24 mouse cellular contexts compared by ENCODE assay signal in genomic region chr10:45328196-45329000, GRCm38 (mm10). TPM values are rescaled to one million over a fixed set of nuclear protein-coding genes. Genes with fewer than 3 reads are reported as not detected.
DNase-seq lines count a peak whose midpoint lies in the region; ATAC-seq and TF ChIP-seq lines count a peak whose summit lies in the region.
"Had no signal": no experiment of that assay in that cellular context is flagged by ENCODE, and none has a peak within 500 bp of the region (broad histone marks: within the 10 kb centered on the region; RNA-seq: fewer than 3 reads in every experiment).

No protein-coding gene starts in this region.

- DNase-seq in liver, postnatal 0 days, result no peak
- DNase-seq in right cerebral cortex, postnatal 25 days, result no peak
- DNase-seq: adrenal gland, adult 8-10 months; cerebellum, adult 9-10 months; cerebellum, postnatal 36 days; gastrocnemius, postnatal 25 days; heart, adult 11 months; kidney, postnatal 25 days; lung, postnatal 36 days; right cerebral cortex, postnatal 14 days; thymus, postnatal 14 days had no signal

- 71% methylated on average over 7 of the region's 7 CpGs for WGBS in hindbrain, embryonic 12.5 days
- WGBS in hindbrain, embryonic 16.5 days, result 64% methylated on average over 7 of the region's 7 CpGs
- 62% methylated on average over 7 of the region's 7 CpGs for WGBS in hindbrain, embryonic 13.5 days
- WGBS in midbrain, embryonic 15.5 days, result 62% methylated on average over 7 of the region's 7 CpGs
- 51% methylated on average over 7 of the region's 7 CpGs for WGBS in neural tube, embryonic 15.5 days
- WGBS in liver, postnatal 0 days (ENCODE audit: insufficient replicate concordance), result 76% methylated on average over 7 of the region's 7 CpGs

- no peak for TF ChIP-seq CTCF in liver, postnatal 0 days (IDR thresholded peaks at IDR 0.05; ENCODE audit: low read depth)

- H3K4me2 ChIP-seq in hindbrain, embryonic 12.5 days (replicated peaks), result no peak overlapping the region
- no peak overlapping the region for H3K4me2 ChIP-seq in hindbrain, embryonic 16.5 days (ENCODE audit: low read length)
- no peak overlapping the region for H3K4me2 ChIP-seq in hindbrain, embryonic 13.5 days
- no peak overlapping the region for H3K4me2 ChIP-seq in midbrain, embryonic 15.5 days
- no peak overlapping the region for H3K4me2 ChIP-seq in neural tube, embryonic 15.5 days
- no peak overlapping the region for H3K4me2 ChIP-seq in liver, postnatal 0 days (ENCODE audit: low read depth, low read length)
- H3K4me2 ChIP-seq: forebrain, embryonic 15.5 days; heart, embryonic 15.5 days; limb, embryonic 12.5 days; stomach, embryonic 15.5 days had no signal

- H3K36me3 ChIP-seq in hindbrain, embryonic 12.5 days, result no peaks in the 10 kb centered on the region
- no peaks in the 10 kb centered on the region for H3K36me3 ChIP-seq in hindbrain, embryonic 16.5 days (ENCODE audit: control insufficient read depth, insufficient read depth, low read length)
- no peaks in the 10 kb centered on the region for H3K36me3 ChIP-seq in hindbrain, embryonic 13.5 days
- no peaks in the 10 kb centered on the region for H3K36me3 ChIP-seq in midbrain, embryonic 15.5 days (replicated peaks)
- H3K36me3 ChIP-seq in neural tube, embryonic 15.5 days, result no peaks in the 10 kb centered on the region
- H3K36me3 ChIP-seq in liver, postnatal 0 days (replicated peaks; ENCODE audit: insufficient read depth, low read length), result no peaks in the 10 kb centered on the region
- H3K36me3 ChIP-seq: forebrain, embryonic 15.5 days; G1E; heart, embryonic 10.5 days; heart, embryonic 15.5 days; limb, embryonic 12.5 days; stomach, embryonic 15.5 days had no signal

- 0 out of 2 replicates have a peak, but pooled peaks have one; percentile 54 for ATAC-seq in hindbrain, embryonic 12.5 days (ENCODE audit: low FRiP score)
- ATAC-seq in hindbrain, embryonic 16.5 days, result no peak
- peak; percentile 76 for ATAC-seq in hindbrain, embryonic 13.5 days (ENCODE audit: low FRiP score)
- ATAC-seq in midbrain, embryonic 15.5 days (replicated peaks), result peak; percentile 83
- ATAC-seq in neural tube, embryonic 15.5 days (ENCODE audit: low FRiP score), result peak; percentile 85
- ATAC-seq in liver, postnatal 0 days, result no peak
- ATAC-seq: forebrain, embryonic 15.5 days; intestine, postnatal 0 days had no signal

- H3K27ac ChIP-seq in hindbrain, embryonic 12.5 days, result no peak overlapping the region
- H3K27ac ChIP-seq in hindbrain, embryonic 16.5 days (ENCODE audit: low read depth, low read length), result no peak overlapping the region
- H3K27ac ChIP-seq in hindbrain, embryonic 13.5 days, result no peak overlapping the region
- no peak overlapping the region for H3K27ac ChIP-seq in midbrain, embryonic 15.5 days
- H3K27ac ChIP-seq in neural tube, embryonic 15.5 days (replicated peaks), result no peak overlapping the region
- H3K27ac ChIP-seq in liver, postnatal 0 days (ENCODE audit: low read depth), result no peak overlapping the region
- H3K27ac ChIP-seq: forebrain, embryonic 15.5 days; heart, embryonic 10.5 days; heart, embryonic 15.5 days; limb, embryonic 12.5 days; stomach, embryonic 15.5 days had no signal

- H3K9me3 ChIP-seq in hindbrain, embryonic 12.5 days (replicated peaks), result no peaks in the 10 kb centered on the region
- no peaks in the 10 kb centered on the region for H3K9me3 ChIP-seq in hindbrain, embryonic 16.5 days (ENCODE audit: control insufficient read depth, low read length)
- H3K9me3 ChIP-seq in hindbrain, embryonic 13.5 days, result no peaks in the 10 kb centered on the region
- no peaks in the 10 kb centered on the region for H3K9me3 ChIP-seq in midbrain, embryonic 15.5 days
- H3K9me3 ChIP-seq in neural tube, embryonic 15.5 days (replicated peaks), result no peaks in the 10 kb centered on the region
- H3K9me3 ChIP-seq in liver, postnatal 0 days (ENCODE audit: low read length), result no peaks in the 10 kb centered on the region
- H3K9me3 ChIP-seq: forebrain, embryonic 15.5 days; G1E; heart, embryonic 10.5 days; heart, embryonic 15.5 days; limb, embryonic 12.5 days; stomach, embryonic 15.5 days had no signal

- peaks cover 4% of the 10 kb centered on the region; the same call in 1 of the 2 replicates for H3K4me1 ChIP-seq in hindbrain, embryonic 12.5 days
- H3K4me1 ChIP-seq in hindbrain, embryonic 16.5 days (ENCODE audit: control insufficient read depth, insufficient read depth, low read depth, low read length), result no peaks in the 10 kb centered on the region
- H3K4me1 ChIP-seq in hindbrain, embryonic 13.5 days (replicated peaks), result 0 out of 2 replicates have a peak, but pooled peaks cover 6% of the 10 kb centered on the region
- H3K4me1 ChIP-seq in midbrain, embryonic 15.5 days, result no peaks in the 10 kb centered on the region
- H3K4me1 ChIP-seq in neural tube, embryonic 15.5 days, result 0 out of 2 replicates have a peak, but pooled peaks cover 5% of the 10 kb centered on the region
- H3K4me1 ChIP-seq in liver, postnatal 0 days (ENCODE audit: insufficient read depth), result no peaks in the 10 kb centered on the region
- H3K4me1 ChIP-seq: forebrain, embryonic 15.5 days; heart, embryonic 15.5 days; limb, embryonic 12.5 days; stomach, embryonic 15.5 days had no signal

- no peak overlapping the region for H3K9ac ChIP-seq in hindbrain, embryonic 12.5 days
- H3K9ac ChIP-seq in hindbrain, embryonic 16.5 days (ENCODE audit: low read depth, low read length), result no peak overlapping the region
- no peak overlapping the region for H3K9ac ChIP-seq in hindbrain, embryonic 13.5 days
- H3K9ac ChIP-seq in midbrain, embryonic 15.5 days, result no peak overlapping the region
- no peak overlapping the region for H3K9ac ChIP-seq in neural tube, embryonic 15.5 days (replicated peaks)
- no peak overlapping the region for H3K9ac ChIP-seq in liver, postnatal 0 days (replicated peaks)
- H3K9ac ChIP-seq: forebrain, embryonic 15.5 days; heart, embryonic 15.5 days; limb, embryonic 12.5 days; stomach, embryonic 15.5 days had no signal

- H3K27me3 ChIP-seq in hindbrain, embryonic 12.5 days, result peaks cover 4% of the 10 kb centered on the region; the same call in 1 of the 2 replicates
- no peaks in the 10 kb centered on the region; the same call in 1 of the 2 replicates for H3K27me3 ChIP-seq in hindbrain, embryonic 16.5 days (replicated peaks; ENCODE audit: control insufficient read depth, insufficient read depth, low read length)
- 0 out of 2 replicates have a peak, but pooled peaks cover 4% of the 10 kb centered on the region for H3K27me3 ChIP-seq in hindbrain, embryonic 13.5 days
- peaks cover 6% of the 10 kb centered on the region; the same call in 1 of the 2 replicates for H3K27me3 ChIP-seq in midbrain, embryonic 15.5 days (replicated peaks)
- no peaks in the 10 kb centered on the region; the same call in 1 of the 2 replicates for H3K27me3 ChIP-seq in neural tube, embryonic 15.5 days (replicated peaks)
- no peaks in the 10 kb centered on the region for H3K27me3 ChIP-seq in liver, postnatal 0 days (ENCODE audit: insufficient read depth, low read length)
- H3K27me3 ChIP-seq: forebrain, embryonic 15.5 days; heart, embryonic 15.5 days; limb, embryonic 12.5 days; stomach, embryonic 15.5 days had no signal

- TF ChIP-seq EP300 in liver, postnatal 0 days (IDR thresholded peaks at IDR 0.05; ENCODE audit: low read depth), result no peak

- no peak overlapping the region for H3K4me3 ChIP-seq in hindbrain, embryonic 12.5 days
- no peak overlapping the region for H3K4me3 ChIP-seq in hindbrain, embryonic 16.5 days (ENCODE audit: low read length)
- no peak overlapping the region for H3K4me3 ChIP-seq in hindbrain, embryonic 13.5 days
- no peak overlapping the region for H3K4me3 ChIP-seq in midbrain, embryonic 15.5 days
- H3K4me3 ChIP-seq in neural tube, embryonic 15.5 days (replicated peaks), result no peak overlapping the region
- no peak overlapping the region for H3K4me3 ChIP-seq in liver, postnatal 0 days (ENCODE audit: low read depth, low read length)
- H3K4me3 ChIP-seq: forebrain, embryonic 15.5 days; heart, embryonic 10.5 days; heart, embryonic 15.5 days; limb, embryonic 12.5 days; stomach, embryonic 15.5 days had no signal

RNA-seq across cellular contexts. Expression of gene Bves, which starts 7.2 kb away (rescaled TPM):
- polyA plus RNA-seq in hindbrain, embryonic 12.5 days (2016; fragmentation: Nextera tagmentation; extraction: Ambion mirVana), result 2.7 and 3.0 TPM in 2 replicates
- polyA plus RNA-seq in hindbrain, embryonic 16.5 days (2015; fragmentation: Nextera tagmentation; extraction: Ambion mirVana), result 1.5 and 2.4 TPM in 2 replicates
- polyA plus RNA-seq in hindbrain, embryonic 13.5 days (2015; fragmentation: Nextera tagmentation; extraction: Ambion mirVana), result 2.0 and 2.2 TPM in 2 replicates
- polyA plus RNA-seq in midbrain, embryonic 15.5 days (2015; fragmentation: Nextera tagmentation; extraction: Ambion mirVana), result 1.5 and 1.6 TPM in 2 replicates
- 3.0 and 3.3 TPM in 2 replicates for polyA plus RNA-seq in neural tube, embryonic 15.5 days (2015; fragmentation: Nextera tagmentation; extraction: Ambion mirVana)
- 0.05 and 0.11 TPM in 2 replicates for polyA plus RNA-seq in liver, postnatal 0 days (2015; fragmentation: Nextera tagmentation; extraction: Ambion mirVana)
- polyA plus RNA-seq: G1E; liver, adult 2 months had no signal

Comparison
In these comparisons a context has a peak if more than half of its experiments do, and no peak if none do; other contexts are left out.
1. ATAC-seq: peak in hindbrain, embryonic 12.5 days (single experiment), hindbrain, embryonic 13.5 days (single experiment), midbrain, embryonic 15.5 days (single experiment) and neural tube, embryonic 15.5 days (single experiment); none in hindbrain, embryonic 16.5 days (single experiment) and liver, postnatal 0 days (single experiment).